Mouse (Mus musculus) testis, adult 2 months (tissue): ENCODE measurements around the gene Pard6b.

ENCODE experiments used
- CTCF ChIP-seq: fragments of 200-500 bp; IDR thresholded peaks from 2 replicates; pipeline ENCODE4 v1.5.1; 2012; ENCODE audit warnings: low read depth, mild to moderate bottlenecking, inconsistent platforms, low read length, moderate library complexity; ENCODE audit not compliant: control insufficient read depth, insufficient read depth, insufficient replicate concordance
- POLR2A ChIP-seq: fragments of 200-500 bp; IDR thresholded peaks from 2 replicates; pipeline ENCODE4 v1.6.1; 2012; ENCODE audit warnings: low read depth, mild to moderate bottlenecking, inconsistent platforms, low read length, moderate library complexity; ENCODE audit not compliant: control insufficient read depth

GRCm38 (mm10) chr2:168149241-168149640 lies 68.4 kb downstream of the Pard6b start:
- TF ChIP-seq CTCF (no peak), POLR2A (no peak)
